Mouse (Mus musculus): Measurements from ENCODE around the gene Gm11168. TPM values are rescaled to one million over a fixed set of nuclear protein-coding genes. Genes with fewer than 3 reads are reported as not detected.
A peak's percentile ranks its signal among the peaks of the same experiment; 100 is the strongest.
"Not testable (repeated sequence)": the region's sequence is repeated elsewhere in the genome, so short reads cannot be mapped to it uniquely, and the experiment has no call there.

Gene Gm11168
- polyA plus RNA-seq, 1 experiment from 2014 or later = 0.22 TPM

GRCm38 (mm10) chr9:3024912-3025467 lies 21.8 kb downstream of the Gm11168 start, which contains the start of gene Gm10717:
Gm10717 (plus strand) TSS chr9:3025417.
- not testable (repeated sequence) for DNase-seq (ENCODE audit: low spot score)

GRCm38 (mm10) chr9:3025653-3026052 lies 22.5 kb downstream of the Gm11168 start:
- not testable (repeated sequence) for DNase-seq (ENCODE audit: low spot score)

- not testable (repeated sequence) for DNase-seq (ENCODE audit: low spot score)
Observed at GRCm38 (mm10) chr9:3026136-3026535, 23.0 kb downstream of the Gm11168 start.

GRCm38 (mm10) chr9:3026741-3027140 lies 23.6 kb downstream of the Gm11168 start:
- not testable (repeated sequence) for DNase-seq (ENCODE audit: low spot score)

DNA sequence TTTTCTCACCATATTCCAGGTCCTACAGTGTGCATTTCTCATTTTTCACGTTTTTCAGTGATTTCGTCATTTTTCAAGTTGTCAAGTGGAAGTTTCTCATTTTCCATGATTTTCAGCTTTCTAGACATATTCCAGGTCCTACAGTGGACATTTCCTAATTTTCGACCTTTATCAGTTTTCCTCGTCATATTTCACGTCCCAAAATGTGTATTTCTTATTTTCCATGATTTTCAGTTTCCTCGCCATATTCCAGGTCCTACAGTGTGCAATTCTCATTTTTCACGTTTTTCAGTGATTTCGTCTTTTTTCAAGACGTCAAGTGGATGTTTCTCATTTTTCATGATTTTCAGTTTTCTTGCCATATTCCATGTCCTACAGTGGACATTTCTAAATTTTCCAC lies 24.1 kb downstream of the Gm11168 start:
- peak; percentile 61 for DNase-seq (ENCODE audit: low spot score)

- not testable (repeated sequence) for DNase-seq (ENCODE audit: low spot score)
Observed at GRCm38 (mm10) chr9:3029276-3030000, 26.3 kb downstream of the Gm11168 start.

GRCm38 (mm10) chr9:3030677-3031318 lies 27.7 kb downstream of the Gm11168 start:
- DNase-seq (ENCODE audit: low spot score) = peak; percentile 91

DNA sequence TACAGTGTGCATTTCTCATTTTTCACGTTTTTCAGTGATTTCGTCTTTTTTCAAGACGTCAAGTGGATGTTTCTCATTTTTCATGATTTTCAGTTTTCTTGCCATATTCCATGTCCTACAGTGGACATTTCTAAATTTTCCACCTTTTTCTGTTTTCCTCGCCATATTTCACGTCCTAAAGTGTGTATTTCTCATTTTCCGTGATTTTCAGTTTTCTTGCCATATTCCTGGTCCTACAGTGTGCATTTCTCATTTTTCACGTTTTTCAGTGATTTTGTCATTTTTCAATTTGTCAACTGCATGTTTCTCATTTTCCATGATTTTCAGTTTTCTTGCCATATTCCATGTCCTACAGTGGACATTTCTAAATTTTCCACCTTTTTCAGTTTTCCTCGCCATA lies 31.2 kb downstream of the Gm11168 start, which contains the start of gene Gm17535:
Gene Gm17535 (plus strand): TSS at position 301 of the 400 bp plus-strand sequence.
- not testable (repeated sequence) for DNase-seq (ENCODE audit: low spot score)

DNA sequence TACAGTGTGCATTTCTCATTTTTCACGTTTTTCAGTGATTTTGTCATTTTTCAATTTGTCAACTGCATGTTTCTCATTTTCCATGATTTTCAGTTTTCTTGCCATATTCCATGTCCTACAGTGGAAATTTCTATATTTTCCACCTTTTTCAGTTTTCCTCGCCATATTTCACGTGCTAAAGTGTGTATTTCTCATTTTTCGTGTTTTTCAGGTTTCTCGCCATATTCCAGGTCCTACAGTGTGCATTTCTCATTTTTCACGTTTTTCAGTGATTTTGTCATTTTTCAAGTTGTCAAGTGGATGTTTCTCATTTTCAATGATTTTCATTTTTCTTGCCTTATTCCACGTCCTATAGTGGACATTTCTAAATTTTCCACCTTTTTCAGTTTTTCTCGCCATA lies 33.4 kb downstream of the Gm11168 start, which contains the start of gene Gm10715:
Gene Gm10715 (plus strand): TSS at position 301 of the 400 bp plus-strand sequence.
- not testable (repeated sequence) for DNase-seq (ENCODE audit: low spot score)

GRCm38 (mm10) chr9:3038161-3038560 lies 35.0 kb downstream of the Gm11168 start:
- peak; percentile 3 for DNase-seq (ENCODE audit: low spot score)

Small RNA genes lying within 50 kb of the gene (microRNA-seq; reads per million reads assigned to microRNA genes)
- gene Mir101c (ENCODE audit: borderline number of aligned reads) = not detected

Other genes with a start within 250 kb of the Gm11168 start
- gene Gm10722, start 2.4 kb upstream of the Gm11168 start, polyA plus RNA-seq (2015; fragmentation: Nextera tagmentation; extraction: Ambion mirVana) = not detected in 2 replicates
- gene Gm10721, start 9.8 kb downstream of the Gm11168 start, polyA plus RNA-seq (2015; fragmentation: Nextera tagmentation; extraction: Ambion mirVana) = not detected in 2 replicates
- not detected in 2 replicates for gene Gm10720, start 12.3 kb downstream of the Gm11168 start, polyA plus RNA-seq (2015; fragmentation: Nextera tagmentation; extraction: Ambion mirVana)
- 0.21 TPM in 1 of 2 replicates, not detected in the other for gene Gm10719, start 14.1 kb downstream of the Gm11168 start, polyA plus RNA-seq (2015; fragmentation: Nextera tagmentation; extraction: Ambion mirVana)
- 0.52 TPM in 1 of 2 replicates, not detected in the other for gene Gm10718, start 20.2 kb downstream of the Gm11168 start, polyA plus RNA-seq (2015; fragmentation: Nextera tagmentation; extraction: Ambion mirVana)
- not detected in 2 replicates for gene Gm10717, start 22.1 kb downstream of the Gm11168 start, polyA plus RNA-seq (2015; fragmentation: Nextera tagmentation; extraction: Ambion mirVana)
- gene Gm17535, start 31.3 kb downstream of the Gm11168 start, polyA plus RNA-seq (2015; fragmentation: Nextera tagmentation; extraction: Ambion mirVana) = not detected in 2 replicates
- gene Gm10715, start 33.5 kb downstream of the Gm11168 start, polyA plus RNA-seq (2015; fragmentation: Nextera tagmentation; extraction: Ambion mirVana) = not detected in 2 replicates